Mouse (Mus musculus) gastrocnemius, postnatal 14 days (tissue): ENCODE data around the gene Dpp9. TPM values are rescaled to one million over a fixed set of nuclear protein-coding genes. Genes with fewer than 3 reads are reported as not detected.

ENCODE experiments used
- DNase-seq: peaks from one replicate; pipeline ENCODE4 v3.0.0; 2021; ENCODE audit warnings: mixed read lengths
- intact Hi-C: fragments of 180-260 bp; cut with DNase I; formaldehyde crosslinking; loops from one replicate; pipeline ENCODE4 v1.15.1; 2025; ENCODE audit warnings: low total_unique reads
- total RNA-seq, 2 experiments: library from RNA; stranded (reverse); gene quantifications; 2 replicates each; pipeline ENCODE4 v1.2.3; 2021

Gene Dpp9
- total RNA-seq, 2 experiments from 2014 or later, result 20.8 to 22.0 TPM

DNA sequence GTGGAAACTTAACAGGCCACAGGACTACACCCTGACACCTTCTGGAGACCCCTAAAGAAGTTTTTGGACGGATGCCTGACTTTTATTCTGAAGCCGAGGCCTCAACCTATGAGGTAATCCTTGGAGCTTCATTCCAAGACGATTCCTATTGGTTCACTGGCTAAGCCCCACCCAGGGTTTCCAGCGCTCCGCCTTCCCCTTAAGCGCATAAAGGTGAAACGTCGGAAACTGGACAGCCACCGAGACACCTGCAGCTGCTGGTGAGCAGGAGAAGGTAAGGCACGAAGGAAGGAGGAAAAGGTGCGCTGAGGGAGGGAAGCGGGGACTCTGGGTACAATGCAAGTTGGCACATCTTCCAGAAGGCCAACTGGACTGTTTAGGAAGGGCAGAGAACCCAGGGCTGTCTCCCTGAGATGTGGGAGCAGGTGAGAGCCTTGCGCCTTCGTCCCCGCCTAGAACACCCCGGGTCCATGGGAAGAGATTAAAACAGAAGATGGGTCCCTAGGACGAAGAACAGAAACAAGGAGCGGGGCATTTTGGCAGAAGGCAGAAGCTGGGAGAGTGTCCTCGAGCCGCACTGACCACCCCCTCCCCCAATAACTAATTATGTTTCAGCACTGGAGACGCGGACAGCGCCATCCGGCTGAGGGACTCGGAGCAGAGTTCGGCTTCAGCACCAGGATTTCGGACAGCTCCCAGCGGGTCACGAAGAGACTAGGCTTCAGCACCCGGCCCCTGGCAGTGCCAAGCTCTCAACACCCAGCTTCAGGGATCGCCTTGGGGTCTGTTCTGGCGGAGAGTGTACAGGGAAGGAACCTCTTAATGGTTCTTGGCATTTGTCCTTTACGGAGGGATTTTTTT, 23.1 kb upstream of the Dpp9 start:
- intact Hi-C loops, result no loop called here
- DNase-seq, result peak; percentile 91

DNA sequence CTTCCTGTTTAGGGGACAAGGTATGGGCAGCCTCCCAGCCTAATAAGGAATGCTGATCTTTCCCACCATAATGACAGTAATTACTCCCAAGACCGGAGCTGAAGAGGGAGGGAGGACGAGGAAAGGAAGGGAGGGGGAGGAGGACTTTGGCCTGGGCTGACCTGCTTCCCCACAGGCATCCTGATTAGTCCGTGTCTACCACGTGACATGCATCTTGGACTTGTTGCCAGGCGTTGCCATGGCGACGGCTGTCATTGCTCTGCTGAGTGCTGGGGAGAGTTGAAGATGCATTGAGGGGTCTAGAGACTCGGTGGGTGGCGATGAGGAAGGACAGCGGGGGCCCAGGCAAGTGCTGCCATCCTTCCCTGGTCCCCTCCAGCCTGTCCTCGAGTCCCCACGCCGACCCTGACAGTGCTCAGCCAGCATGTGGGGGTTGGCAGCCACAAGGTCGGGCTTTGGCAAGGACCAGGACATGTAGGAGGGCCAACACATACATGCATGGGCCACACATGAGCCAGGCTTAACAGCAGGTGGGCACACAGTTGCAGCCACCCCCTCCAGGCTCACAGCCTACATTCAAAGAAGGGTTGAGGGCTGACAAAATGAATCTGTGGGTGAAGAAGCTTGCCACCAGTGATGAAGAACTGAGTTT, 15.2 kb upstream of the Dpp9 start:
- intact Hi-C loops, result no loop called here
- DNase-seq, result peak; percentile 55

DNA sequence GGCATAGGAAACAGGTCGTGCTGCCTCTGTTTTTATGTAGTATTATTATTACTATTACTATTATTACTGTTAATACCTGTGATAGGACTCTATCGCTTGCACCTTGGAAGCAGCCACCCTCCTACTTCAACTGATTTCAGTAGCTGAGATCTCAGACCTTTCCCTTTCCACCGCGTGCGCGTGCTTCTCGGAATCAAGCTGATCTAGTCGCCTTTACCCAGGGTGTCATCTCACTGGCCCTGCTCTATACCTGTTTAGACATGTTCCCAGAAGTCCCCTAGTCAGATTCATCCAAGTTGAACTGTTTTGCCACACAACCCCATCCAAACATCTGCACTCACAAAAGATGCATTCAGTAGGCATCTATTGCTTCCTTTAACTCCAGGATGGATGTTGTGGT, 14.7 kb upstream of the Dpp9 start:
- DNase-seq, result no peak
- intact Hi-C loops, result no loop called here

DNA sequence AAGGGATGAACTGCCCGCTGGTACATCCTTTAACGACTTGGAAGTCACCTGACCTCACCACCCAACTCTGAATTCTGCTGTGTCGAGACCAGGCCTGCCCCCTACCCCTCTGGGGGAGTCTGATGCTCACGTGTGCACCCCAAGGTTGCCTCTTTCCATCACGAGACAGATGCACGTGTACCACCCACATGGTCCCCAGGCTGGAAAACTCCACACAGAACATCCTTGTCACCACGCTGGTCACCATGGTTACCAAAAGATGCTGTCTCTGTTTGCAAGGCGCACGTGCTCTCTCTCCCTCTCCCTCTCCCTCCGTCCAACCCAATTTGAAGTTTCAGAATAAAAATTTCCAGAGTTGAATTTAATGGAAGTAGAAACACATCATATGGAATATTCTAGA, 11.2 kb upstream of the Dpp9 start:
- no peak for DNase-seq
- intact Hi-C loops, result no loop called here

DNA sequence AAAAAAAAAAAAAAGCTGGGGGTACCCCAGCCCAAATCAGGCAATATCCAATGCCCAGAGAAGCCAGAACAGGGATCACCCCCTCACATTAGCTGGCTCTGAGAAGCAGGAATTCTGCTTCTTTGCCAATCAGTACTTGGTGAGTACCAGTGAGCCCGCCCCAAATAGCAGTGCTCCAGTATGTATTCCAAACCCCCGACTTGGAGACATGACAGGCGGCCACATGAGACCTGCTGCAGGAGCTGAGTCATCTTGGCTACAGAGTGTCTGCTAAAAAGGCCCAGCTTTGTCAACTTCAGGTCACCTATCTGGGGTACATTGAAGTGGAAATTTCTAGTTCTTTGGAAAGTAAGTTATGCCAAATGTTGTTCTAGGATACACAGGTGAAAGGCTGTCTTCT, 7.9 kb upstream of the Dpp9 start:
- DNase-seq, result no peak
- intact Hi-C loops, result no loop called here

DNA sequence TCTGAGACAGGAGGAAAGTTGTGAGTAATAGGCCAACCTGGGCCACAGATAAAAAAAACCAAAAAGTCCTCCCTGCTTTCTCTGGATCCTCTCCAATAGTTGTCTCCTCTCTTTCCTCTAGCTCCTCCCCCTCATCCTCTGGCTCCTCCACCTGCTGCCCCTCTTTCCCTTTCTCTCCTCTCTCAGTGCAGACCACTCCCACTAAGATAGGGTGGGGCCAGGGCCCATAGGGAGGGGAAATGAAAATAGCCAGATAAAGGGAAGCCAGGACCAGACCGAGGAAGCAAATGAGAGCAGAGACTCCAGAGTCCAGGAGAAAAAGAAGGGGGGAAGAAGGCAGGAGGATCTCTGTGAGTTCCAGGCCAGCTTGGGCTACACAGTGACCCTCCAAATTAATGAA, 6.2 kb upstream of the Dpp9 start:
- no peak for DNase-seq
- intact Hi-C loops, result no loop called here

DNA sequence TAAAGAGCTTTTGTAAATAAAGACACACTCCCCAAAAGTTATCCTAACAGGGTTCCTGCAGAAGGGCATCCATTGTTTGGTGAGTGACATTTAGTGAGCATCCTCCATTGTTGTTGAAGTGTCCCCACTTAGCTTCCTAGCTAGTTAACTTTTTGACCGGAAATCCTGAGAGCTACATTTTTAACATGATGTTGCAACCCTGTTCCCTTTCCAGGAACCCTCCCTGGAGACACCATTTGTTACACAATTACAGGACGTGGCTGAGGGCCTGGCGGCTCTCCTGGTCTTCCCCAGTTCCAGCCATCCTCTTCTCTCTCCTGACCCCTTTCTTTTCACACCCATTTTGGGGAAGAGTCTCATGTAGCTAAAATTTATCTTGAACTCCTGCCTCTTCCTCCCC, 1.1 kb upstream of the Dpp9 start:
- intact Hi-C loops, result no loop called here
- peak; percentile 69 for DNase-seq

DNA sequence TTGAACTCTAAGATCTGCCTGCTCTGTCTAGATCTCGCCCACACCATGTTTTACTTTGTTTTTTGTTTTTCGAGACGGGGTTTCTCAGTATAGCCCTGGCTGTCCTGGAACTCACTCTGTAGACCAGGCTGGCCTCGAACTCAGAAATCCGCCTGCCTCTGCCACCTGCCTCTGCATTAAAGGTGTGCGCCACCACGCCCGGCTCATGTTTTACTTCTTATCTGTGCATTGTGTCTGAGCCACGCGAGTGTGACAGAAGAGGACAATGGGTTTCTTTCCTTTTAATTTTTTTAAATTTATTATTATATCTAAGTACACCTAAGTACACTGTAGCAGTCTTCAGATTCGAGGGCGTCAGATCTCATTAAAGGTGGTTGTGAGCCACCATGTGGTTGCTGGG, 546 bp upstream of the Dpp9 start:
- DNase-seq, result no peak
- intact Hi-C loops, result no loop called here

DNA sequence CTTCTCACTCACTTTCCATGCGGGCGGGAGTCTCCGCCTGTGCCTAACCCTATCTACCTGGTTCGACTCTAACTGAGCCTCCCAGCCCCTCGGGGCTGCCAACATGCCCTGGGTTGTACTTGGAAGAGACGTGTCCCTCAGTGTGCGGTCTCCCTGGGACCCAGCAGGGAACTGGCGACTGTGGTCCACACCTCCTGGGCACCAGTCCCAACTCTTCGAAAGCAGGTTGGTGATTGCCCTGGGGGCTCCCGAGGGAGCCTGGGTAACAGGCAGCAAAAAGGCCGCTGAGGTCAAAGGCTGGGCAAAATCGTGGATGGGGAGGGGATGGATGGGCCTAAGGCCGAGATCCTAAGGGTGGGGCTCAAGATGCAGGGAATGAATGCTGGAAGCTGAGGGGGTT, 1.0 kb downstream of the Dpp9 start:
- intact Hi-C loops, result no loop called here
- DNase-seq, result no peak

DNA sequence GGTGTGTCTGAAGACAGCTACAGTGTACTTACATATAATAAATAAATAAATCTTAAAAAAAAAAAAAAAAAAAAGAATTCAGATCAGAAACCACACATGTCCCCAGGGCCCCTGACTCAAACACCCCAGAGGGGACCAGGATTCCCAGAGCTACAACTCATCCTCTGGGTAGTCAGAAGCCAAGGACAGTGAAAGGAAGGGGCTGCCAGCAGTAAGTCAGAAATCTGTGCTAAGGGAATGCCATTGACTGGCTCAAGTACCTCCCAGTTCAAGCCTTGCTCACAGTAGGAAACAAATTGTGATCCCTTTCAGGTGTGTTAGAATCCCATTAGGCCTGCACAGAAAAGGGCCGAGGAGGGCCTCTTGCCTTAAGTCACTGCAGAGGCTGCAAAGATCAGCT, 4.5 kb downstream of the Dpp9 start:
- no peak for DNase-seq
- intact Hi-C loops, result no loop called here

DNA sequence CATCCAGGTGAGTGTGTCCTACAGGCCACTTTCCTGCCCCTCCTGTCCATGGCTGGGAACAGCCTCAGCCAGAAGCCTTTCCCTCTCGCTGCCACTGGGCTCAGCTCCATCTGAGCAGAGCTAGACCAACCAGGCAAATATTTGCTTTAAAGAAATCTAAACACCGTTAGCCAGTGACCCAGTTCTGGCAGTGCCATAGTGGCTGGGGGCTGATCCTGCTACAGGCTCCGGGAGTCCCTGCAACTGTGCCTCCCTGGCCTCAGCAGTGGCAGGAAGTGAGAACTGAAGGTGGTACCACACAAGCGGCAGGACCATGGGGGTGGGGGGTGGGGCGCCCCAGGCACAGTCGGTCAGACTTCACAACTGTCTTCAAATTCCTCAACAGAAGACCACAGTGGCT, 6.0 kb downstream of the Dpp9 start:
- no peak for DNase-seq

DNA sequence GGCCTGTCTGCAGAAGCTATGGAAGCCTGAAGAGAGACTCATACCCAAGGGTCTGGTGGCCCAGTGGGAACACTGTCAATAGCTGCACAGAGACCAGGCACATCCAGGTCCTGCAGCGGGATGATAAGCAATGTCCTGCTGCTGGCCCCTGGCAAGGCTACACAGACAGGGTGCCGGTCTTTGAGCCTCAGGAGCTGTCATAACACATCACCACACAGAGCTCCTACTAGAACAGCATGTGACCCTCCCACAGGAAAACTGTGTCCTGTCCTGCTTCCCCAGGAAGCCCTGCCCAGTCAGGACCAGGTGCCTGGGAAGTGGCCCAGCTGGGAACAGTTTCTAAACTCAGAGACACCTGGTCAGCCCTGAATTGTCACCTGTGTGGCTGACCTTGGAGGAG, 7.6 kb downstream of the Dpp9 start:
- intact Hi-C loops, result no loop called here
- DNase-seq, result no peak

More for the DNA sequence above, 6.0 kb downstream of the Dpp9 start:
- intact Hi-C loops, result no loop called here

DNA sequence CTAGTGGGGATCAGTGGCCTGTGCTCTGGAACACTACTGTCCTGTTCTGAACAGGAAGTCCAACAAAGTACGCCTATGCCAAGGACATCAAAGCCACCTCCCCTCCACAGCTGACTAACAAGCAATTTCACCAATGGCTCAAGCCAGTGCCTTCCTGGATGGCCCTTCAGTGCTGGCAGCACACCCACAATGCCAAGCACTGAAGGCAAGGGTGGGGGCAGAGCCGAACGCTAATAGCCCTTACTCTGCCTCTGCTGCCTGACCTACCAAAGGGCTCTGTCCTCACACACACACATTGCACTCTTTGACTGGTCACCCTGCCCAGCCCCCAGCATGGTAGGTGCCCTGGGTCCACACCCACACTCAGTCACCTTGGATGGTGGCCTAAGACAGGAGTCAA, 9.9 kb downstream of the Dpp9 start:
- no peak for DNase-seq
- intact Hi-C loops, result no loop called here

DNA sequence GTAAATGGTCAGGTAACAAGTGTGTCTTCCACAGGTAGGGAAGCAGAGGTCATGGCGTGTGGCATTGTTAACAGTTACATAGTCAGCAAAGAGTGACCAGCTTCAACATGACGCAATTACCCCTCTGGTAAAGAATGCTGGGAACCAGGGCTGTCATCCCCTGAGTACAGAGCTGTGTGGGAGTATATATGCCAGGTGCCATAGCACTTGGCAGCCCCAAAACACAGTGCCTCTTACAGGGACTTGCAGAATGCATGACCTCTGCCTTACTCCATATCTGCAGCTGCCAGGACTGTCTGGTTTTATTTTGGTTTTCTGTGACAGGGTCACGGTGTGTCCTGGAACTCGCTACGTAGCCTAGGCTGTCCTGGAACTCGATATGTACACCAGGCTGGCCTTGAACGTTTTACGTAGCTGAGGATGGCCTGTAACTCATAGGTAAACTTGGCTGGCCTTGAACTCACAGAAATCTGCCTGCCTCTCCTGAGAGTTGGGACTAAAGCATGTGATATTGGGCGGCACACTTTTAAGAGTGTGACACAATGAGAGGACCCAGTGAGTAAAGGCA, 10.7 kb downstream of the Dpp9 start:
- intact Hi-C loops, result no loop called here
- DNase-seq, result no peak

DNA sequence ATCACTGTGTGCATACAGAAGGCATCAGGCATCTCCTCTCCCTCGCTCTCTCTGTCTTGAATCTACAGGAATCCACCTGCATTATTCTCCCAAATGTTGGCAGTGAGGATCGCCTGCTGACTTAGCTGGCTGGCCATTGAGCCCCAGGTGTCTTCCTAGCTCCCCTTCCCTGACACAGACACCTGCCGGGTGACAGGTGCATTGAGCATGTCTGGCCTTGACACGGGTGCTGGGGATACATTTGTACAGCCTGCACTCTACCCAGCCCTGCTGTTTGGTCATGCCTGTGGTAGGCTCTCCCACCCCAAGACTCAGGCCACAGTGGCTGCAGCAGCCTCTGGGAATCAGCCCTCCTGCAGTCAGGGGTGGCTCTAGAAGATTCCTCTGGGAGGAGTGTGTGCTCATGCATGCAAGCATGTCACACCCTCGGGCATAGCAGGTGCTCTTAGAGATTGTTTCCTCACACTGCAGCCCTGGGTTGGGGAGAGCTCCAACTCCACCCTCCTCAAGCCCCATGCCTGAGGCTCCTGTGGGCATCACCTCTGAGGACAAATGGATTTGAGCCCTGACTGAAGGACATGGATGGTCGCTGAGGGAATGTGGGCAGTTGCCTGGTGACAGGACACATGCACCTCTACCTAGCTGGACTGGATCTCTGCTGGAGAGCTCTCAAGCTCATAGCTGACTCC, 11.6 kb downstream of the Dpp9 start:
- intact Hi-C loops, result no loop called here
- DNase-seq, result no peak

DNA sequence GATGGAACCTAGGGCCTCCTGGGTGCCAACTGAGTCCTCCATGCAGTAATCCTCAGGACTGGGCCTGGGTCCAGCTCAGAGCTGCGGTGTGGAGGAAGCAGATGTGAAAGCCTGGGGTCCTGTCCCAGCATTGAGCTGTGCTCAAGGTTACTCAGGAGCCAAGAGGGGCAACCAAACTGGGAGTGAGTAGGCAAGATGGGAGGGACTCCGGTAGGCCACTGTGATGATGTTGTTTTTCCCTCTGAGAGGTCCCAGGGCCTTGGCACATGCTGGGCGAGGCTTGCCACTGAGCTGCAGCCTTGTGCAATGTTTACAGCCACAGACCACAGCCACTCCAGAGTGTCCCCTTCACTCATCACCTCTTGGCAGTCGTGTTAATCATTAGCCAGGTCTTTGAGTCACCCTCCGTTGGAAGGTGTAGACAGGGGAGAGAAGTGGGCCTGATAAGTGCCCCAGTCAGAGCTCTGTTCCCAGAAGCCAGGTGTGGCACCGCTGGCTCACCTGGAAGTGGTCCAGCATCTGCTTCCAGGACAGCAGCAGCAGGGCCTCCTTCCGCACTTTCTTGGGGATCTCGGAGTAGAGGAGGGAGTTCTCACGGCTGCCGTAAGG, 12.3 kb downstream of the Dpp9 start:
- intact Hi-C loops, result no loop called here
- no peak for DNase-seq

DNA sequence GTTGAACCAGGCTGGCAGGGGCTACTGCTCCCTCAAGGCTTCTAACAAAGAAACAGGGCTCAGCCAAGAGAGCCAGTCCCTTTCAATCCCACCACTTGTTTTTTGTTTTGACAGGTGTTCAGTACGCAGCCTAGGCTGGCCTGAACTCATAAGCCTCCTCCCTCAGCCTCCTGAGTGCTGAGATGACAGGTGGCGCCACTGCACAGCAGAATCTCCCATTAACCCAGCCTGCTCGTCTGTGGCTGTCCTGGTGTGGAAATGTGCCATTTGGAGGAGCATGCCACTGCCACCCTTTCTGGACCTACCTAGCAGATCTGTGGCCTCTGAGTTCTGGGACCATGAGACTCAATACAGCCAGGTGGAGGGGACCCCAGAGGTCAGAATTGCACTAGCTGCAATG, 15.0 kb downstream of the Dpp9 start:
- intact Hi-C loops, result loop anchor here (5.0 kb wide), 1 partner anchor 44 kb away; no protein-coding TSS in a partner anchor
- no peak for DNase-seq

DNA sequence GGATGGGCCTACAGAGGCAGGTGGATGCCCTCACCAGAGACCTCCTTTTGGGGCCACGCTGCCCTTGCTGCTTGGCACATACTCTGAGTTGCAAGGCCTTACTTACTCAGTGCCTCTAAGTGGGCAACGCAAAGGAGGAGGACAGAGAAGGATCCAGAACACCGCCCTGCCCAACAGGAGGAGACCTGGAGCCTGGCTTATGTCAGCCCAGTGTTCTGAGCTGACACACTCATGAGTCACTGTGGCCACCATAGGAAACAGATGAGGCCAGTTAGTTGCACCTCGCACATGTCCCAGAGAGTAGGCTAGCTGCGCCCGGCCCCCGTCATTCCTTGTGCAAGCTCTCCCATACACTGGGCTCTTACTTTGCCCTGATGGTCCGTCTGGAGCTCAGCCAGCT, 16.2 kb downstream of the Dpp9 start:
- intact Hi-C loops, result loop anchor here (5.0 kb wide), 1 partner anchor 45 kb away; no protein-coding TSS in a partner anchor
- no peak for DNase-seq

DNA sequence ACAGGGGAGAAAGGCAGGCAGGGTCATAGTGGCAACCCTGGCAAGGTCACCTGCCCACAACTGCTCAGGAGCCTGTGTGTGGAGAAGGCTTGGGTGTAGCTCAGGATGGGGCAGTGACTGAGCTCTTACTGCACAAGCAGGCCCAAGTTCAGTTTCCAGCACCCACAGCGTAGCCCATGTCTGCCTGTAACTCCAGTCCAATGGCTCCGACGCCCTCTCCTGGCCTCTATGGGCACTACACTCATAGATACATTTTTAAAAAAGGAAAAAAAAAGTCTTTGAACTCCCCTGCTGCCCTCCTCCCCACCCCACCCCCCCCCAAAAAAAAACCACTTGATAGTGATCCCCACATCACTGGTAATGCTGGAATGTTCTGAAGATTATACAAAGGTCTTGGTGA, 17.1 kb downstream of the Dpp9 start:
- intact Hi-C loops, result loop anchor here (5.0 kb wide), 1 partner anchor 46 kb away; no protein-coding TSS in a partner anchor
- no peak for DNase-seq

DNA sequence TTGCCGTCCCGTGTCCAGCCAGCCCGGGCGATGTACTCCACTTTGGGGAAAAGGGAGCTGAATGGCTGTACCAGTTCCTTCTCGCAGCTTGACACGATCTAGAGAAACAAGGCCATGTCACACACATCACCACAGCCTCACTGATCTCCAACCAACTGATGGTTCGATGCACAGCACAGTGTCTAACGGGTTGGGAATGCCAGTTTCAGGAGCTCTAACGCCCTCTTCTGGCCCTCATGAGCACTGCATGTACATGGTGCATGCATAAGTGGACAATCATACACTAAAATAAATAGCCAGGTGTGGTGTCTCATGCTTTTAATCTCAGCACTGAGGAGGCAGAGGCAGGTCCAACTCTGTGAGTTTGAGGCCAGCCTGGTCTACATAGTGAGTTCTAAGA, 18.1 kb downstream of the Dpp9 start:
- intact Hi-C loops, result loop anchor here (5.0 kb wide), 1 partner anchor 47 kb away; no protein-coding TSS in a partner anchor
- no peak for DNase-seq
